Mouse (Mus musculus) B cell, adult 62 days (primary cell): ENCODE results near the gene Mthfsl. TPM values are rescaled to one million over a fixed set of nuclear protein-coding genes. Genes with fewer than 3 reads are reported as not detected.

Experiments
- total RNA-seq: library from RNA; stranded (reverse); gene quantifications from 4 replicates; pipeline ENCODE4 v1.2.4, GENCODE M21; 2023

The Mthfsl gene
- 58.3 to 63.7 TPM (median 58.6 TPM) in 4 replicates for total RNA-seq

GRCm38 (mm10) chr9:88719989-88720537 lies at the start of gene Mthfsl:
Gene Mthfsl, minus strand, starts transcription at chr9:88720296.

GRCm38 (mm10) chr9:88731728-88732127 lies 11.6 kb upstream of the Mthfsl start, which contains the start of gene Bcl2a1d:
Gene Bcl2a1d, minus strand, starts transcription at chr9:88731914.

Other genes starting within 250 kb of the Mthfsl start
- gene Syncrip, start 237.7 kb downstream of the Mthfsl start, total RNA-seq, result 106 to 115 TPM (median 109 TPM) in 4 replicates
- 7.0 to 8.3 TPM (median 7.7 TPM) in 4 replicates for gene Zfp949, start 172.3 kb downstream of the Mthfsl start, total RNA-seq
- not detected in 4 replicates for gene Trim43a, start 139.4 kb downstream of the Mthfsl start, total RNA-seq
- gene Bcl2a1d, start 11.6 kb upstream of the Mthfsl start, total RNA-seq, result 30.2 to 48.9 TPM (median 41.7 TPM) in 4 replicates
- not detected in 4 replicates for gene Trim43c, start 118.9 kb upstream of the Mthfsl start, total RNA-seq
- 24.6 to 42.8 TPM (median 27.4 TPM) in 4 replicates for gene Bcl2a1a, start 236.6 kb upstream of the Mthfsl start, total RNA-seq